Mouse (Mus musculus) cerebellum, adult 9-11 months (tissue): ENCODE data around the gene Trp53inp2.

Experiments
- DNase-seq: peaks from one replicate; pipeline ENCODE4 v3.0.0; 2022

Gene Trp53inp2

GRCm38 (mm10) chr2:155385731-155386533 is 5.1 kb downstream of the Trp53inp2 start:
- DNase-seq = peak; percentile 52

GRCm38 (mm10) chr2:155386534-155386899 is 5.7 kb downstream of the Trp53inp2 start:
- peak; percentile 41 for DNase-seq

GRCm38 (mm10) chr2:155387052-155387451 is 6.2 kb downstream of the Trp53inp2 start:
- peak; percentile 34 for DNase-seq

- DNase-seq = peak; percentile 44
Measured at GRCm38 (mm10) chr2:155388573-155388972, 7.7 kb downstream of the Trp53inp2 start.

DNA sequence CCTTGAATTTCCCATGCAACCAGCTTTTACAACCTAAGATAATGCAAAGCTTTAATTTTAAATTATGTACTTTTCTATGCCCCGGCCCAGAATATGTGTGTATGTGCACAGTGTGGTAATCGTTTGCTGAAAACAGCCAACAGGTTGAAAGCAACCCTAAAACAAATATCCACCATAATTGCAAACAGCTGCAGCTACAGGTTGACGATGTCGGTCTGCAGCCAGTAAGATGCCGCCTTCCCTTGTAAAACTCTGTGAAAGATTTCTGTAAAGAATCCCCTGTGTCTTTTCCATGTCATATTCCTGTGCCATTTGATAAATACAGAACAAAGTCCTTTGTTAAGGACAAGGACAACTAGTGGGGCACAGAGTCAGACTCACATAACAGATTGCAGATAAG is 13.7 kb downstream of the Trp53inp2 start:
- no peak for DNase-seq

- peak; percentile 42 for DNase-seq
Measured at GRCm38 (mm10) chr2:155400276-155400675, 19.4 kb downstream of the Trp53inp2 start.

DNA sequence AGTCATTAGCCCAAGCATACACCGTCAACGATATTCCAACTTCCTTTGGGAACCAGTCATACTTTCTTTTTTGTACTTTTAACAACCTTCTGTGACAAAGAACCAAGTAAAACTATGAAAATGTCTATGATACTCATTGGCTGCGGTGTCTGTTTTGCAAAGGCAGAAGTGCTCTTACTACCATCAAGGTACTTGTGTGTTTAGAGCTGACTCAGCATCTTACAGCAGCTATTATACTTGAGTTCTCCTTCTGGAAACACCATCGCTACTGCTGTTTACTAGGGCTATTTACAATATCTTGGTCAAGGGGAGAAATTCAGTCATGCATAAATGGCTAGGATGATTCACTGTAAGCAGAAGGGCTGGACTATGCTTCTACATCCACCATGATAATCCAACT is 21.1 kb downstream of the Trp53inp2 start:
- DNase-seq = no peak

GRCm38 (mm10) chr2:155404635-155405034 is 23.8 kb downstream of the Trp53inp2 start:
- no peak for DNase-seq

DNA sequence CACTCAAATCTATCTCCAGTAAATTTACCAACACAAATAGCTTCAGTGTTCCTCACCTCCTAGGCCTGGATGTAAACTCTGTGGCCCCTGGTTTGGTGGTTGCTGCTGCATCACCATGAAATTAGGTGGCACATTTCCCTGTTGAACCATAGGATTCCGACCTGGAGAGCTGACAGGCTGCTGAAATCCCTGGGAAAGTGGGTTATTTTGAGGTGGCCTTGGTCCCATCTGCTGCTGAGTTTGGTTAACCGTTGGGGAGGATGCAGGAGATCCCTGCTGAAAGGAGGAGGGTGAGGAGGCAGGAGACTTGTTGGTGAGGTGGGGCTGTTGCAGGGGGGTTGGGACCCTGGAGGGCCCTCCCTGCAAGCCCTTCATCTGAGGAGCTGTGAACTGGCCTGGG is 40.1 kb downstream of the Trp53inp2 start:
- DNase-seq = peak; percentile 22

DNA sequence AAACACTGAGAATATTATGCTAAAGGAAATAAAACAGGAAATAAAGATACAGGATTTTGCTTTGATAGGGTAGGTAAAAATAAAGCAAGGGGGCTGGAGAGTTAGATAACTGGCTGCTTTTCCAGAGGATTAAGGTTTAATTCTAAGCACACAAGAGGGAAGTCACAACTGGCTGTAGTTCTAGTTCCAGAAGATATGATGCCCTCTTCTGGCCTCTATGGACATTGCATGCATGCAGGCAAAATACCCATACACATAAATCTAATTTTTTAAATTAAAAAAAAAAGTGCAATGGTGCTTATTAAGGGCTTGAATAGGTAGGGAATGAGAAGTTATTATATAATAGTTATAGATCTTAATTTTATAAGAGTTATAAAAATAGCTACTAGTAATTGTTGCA is 55.6 kb downstream of the Trp53inp2 start:
- no peak for DNase-seq
